21 mouse cellular contexts compared by ENCODE assay signal in genomic region chr7:71459805-71460204, GRCm38 (mm10).
"Had no signal": no experiment of that assay in that cellular context is flagged by ENCODE, and none has a peak within 500 bp of the region (broad histone marks: within the 10 kb centered on the region; RNA-seq: fewer than 3 reads in every experiment).

No protein-coding gene starts in this region.

- H3K4me2 ChIP-seq: limb, embryonic 13.5 days; midbrain, embryonic 12.5 days; midbrain, embryonic 15.5 days; neural tube, embryonic 12.5 days; neural tube, embryonic 15.5 days had no signal

- H3K9me3 ChIP-seq: limb, embryonic 10.5 days; limb, embryonic 13.5 days; midbrain, embryonic 15.5 days; neural tube, embryonic 12.5 days; neural tube, embryonic 15.5 days had no signal

- DNase-seq: kidney, adult 18-20 months; kidney, adult 9 months; kidney, postnatal 10 days; layer of hippocampus, adult 9-11 months; lung, adult 2 months; lung, postnatal 14 days; lung, postnatal 4 days; right cerebral cortex, adult 18-20 months; right cerebral cortex, postnatal 14 days; right cerebral cortex, postnatal 4 days; thymus, postnatal 25 days had no signal

- H3K36me3 ChIP-seq: limb, embryonic 10.5 days; limb, embryonic 13.5 days; midbrain, embryonic 12.5 days; midbrain, embryonic 15.5 days; neural tube, embryonic 12.5 days; neural tube, embryonic 15.5 days had no signal

- H3K4me1 ChIP-seq: limb, embryonic 10.5 days; limb, embryonic 13.5 days; midbrain, embryonic 12.5 days; midbrain, embryonic 15.5 days; neural tube, embryonic 12.5 days; neural tube, embryonic 15.5 days had no signal

- H3K27ac ChIP-seq: layer of hippocampus, adult 2 months; limb, embryonic 10.5 days; limb, embryonic 13.5 days; midbrain, embryonic 12.5 days; midbrain, embryonic 15.5 days; neural tube, embryonic 12.5 days; neural tube, embryonic 15.5 days; stomach, postnatal 0 days had no signal

- ATAC-seq: inflammation-experienced regulatory T-cells, adult 6 months; intestine, embryonic 16.5 days; midbrain, embryonic 15.5 days had no signal

- H3K27me3 ChIP-seq: limb, embryonic 13.5 days; midbrain, embryonic 12.5 days; midbrain, embryonic 15.5 days; neural tube, embryonic 12.5 days; neural tube, embryonic 15.5 days had no signal

- H3K4me3 ChIP-seq: layer of hippocampus, adult 2 months; limb, embryonic 10.5 days; limb, embryonic 13.5 days; midbrain, embryonic 12.5 days; midbrain, embryonic 15.5 days; neural tube, embryonic 12.5 days; neural tube, embryonic 15.5 days had no signal

- H3K9ac ChIP-seq: limb, embryonic 13.5 days; midbrain, embryonic 12.5 days; midbrain, embryonic 15.5 days; neural tube, embryonic 12.5 days; neural tube, embryonic 15.5 days had no signal
